Mouse (Mus musculus) forebrain, embryonic 13.5 days (tissue): ENCODE measurements around the gene Zfp710. TPM values are rescaled to one million over a fixed set of nuclear protein-coding genes. Genes with fewer than 3 reads are reported as not detected.

ENCODE experiments used
- ATAC-seq: fragments of 200-750 bp; cut with Nextera tagmentation; 2 replicates; pipeline ENCODE4 v1.8.0; 2017
- H3K27ac ChIP-seq: fragments of 300-500 bp; sonication (generic); 2 replicates; pipeline ENCODE4 v1.5.1; 2015; ENCODE audit warnings: inconsistent platforms, mild to moderate bottlenecking, moderate library complexity
- H3K27me3 ChIP-seq: fragments of 300-500 bp; sonication (generic); 2 replicates; pipeline ENCODE4 v1.6.1; 2015; ENCODE audit warnings: mild to moderate bottlenecking, inconsistent platforms
- H3K36me3 ChIP-seq: fragments of 300-500 bp; sonication (generic); 2 replicates; pipeline ENCODE4 v1.6.1; 2015; ENCODE audit warnings: mild to moderate bottlenecking, inconsistent platforms; ENCODE audit not compliant: poor library complexity, severe bottlenecking
- H3K4me1 ChIP-seq: fragments of 300-500 bp; sonication (generic); 2 replicates; pipeline ENCODE4 v1.6.1; 2015; ENCODE audit warnings: inconsistent platforms
- H3K4me2 ChIP-seq: fragments of 300-500 bp; sonication (generic); 2 replicates; pipeline ENCODE4 v1.6.1; 2015; ENCODE audit warnings: inconsistent platforms, mild to moderate bottlenecking, moderate library complexity
- H3K4me3 ChIP-seq: fragments of 300-500 bp; sonication (generic); 2 replicates; pipeline ENCODE4 v1.5.1; 2015; ENCODE audit warnings: mild to moderate bottlenecking, inconsistent platforms
- H3K9ac ChIP-seq: fragments of 300-500 bp; sonication (generic); 2 replicates; pipeline ENCODE4 v1.6.1; 2015; ENCODE audit warnings: mild to moderate bottlenecking, inconsistent platforms
- H3K9me3 ChIP-seq: fragments of 300-500 bp; sonication (generic); replicated peaks from 2 replicates; pipeline ENCODE4 v1.6.1; 2016; ENCODE audit warnings: inconsistent platforms
- WGBS: fragments of 180-500 bp; shearing (Covaris S2); methylation state at CpG from one replicate; pipeline ENCODE4 v1.1.7; 2015; 5-methylcytosine and 5-hydroxymethylcytosine counted together
- polyA plus RNA-seq: library from polyadenylated mRNA; unstranded; fragments of >200 nt; fragmentation: Nextera tagmentation; extraction: Ambion mirVana; gene quantifications from 2 replicates; pipeline ENCODE4 v1.2.1, GENCODE M21; 2015

The Zfp710 gene
- polyA plus RNA-seq, 1 experiment from 2014 or later: 20.6 TPM

DNA sequence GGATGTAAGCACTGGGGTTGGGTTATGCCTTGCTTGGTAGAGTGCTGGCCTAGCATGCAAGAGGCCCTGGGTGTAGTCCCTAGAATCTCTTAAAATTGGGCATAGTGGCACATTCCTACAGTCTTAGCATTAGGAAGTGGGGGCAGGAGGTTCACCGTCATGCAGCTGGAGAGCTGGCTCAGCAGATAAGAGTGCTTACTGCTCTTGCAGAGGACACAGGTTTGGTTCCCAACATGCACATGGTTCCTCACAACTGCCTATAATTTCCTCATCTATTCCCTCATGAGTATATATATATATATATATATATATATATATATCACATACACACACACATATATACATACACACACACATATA is 110.5 kb downstream of the Zfp710 start:
- no peak overlapping the region for H3K4me2 ChIP-seq
- ATAC-seq: 0 out of 2 replicates have a peak, but pooled peaks have one; percentile 7
- H3K27me3 ChIP-seq: no peaks in the 10 kb centered on the region
- peak overlapping the region; percentile 74; the same call in 1 of the 2 replicates for H3K27ac ChIP-seq
- peaks cover 12% of the 10 kb centered on the region for H3K9me3 ChIP-seq
- H3K4me1 ChIP-seq: peaks cover 15% of the 10 kb centered on the region
- no peak overlapping the region for H3K4me3 ChIP-seq
- 0 out of 2 replicates have a peak overlapping the region, but pooled peaks have one; percentile 37 for H3K9ac ChIP-seq
- H3K36me3 ChIP-seq: no peaks in the 10 kb centered on the region
- WGBS: 93% methylated on average over 1 of the region's 1 CpGs

DNA sequence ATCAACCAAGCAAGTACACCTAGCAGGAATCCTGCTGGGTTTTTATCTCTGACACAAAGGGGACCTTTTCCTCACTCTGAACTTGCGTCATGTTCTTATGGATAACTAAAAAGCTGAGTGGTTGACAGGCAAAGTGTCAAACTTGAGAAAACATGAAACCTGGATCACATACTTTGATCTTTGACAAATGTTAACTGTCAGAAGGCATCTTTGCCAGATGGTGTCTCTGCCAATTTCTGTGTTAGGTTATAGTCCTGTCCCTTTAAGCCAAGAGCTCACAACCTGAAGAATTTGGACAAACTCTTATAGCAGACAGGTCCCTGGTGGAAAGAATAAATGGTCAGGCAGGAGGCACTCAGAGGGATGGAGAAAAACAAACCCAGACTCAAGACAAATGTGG is 113.8 kb downstream of the Zfp710 start:
- 61% methylated on average over 1 of the region's 1 CpGs for WGBS
- Histone ChIP-seq H3K4me3 (no peak overlapping the region), H3K27me3 (no peaks in the 10 kb centered on the region), H3K4me2 (no peak overlapping the region), H3K9ac (no peak overlapping the region), H3K27ac (no peak overlapping the region), H3K9me3 (peaks cover 12% of the 10 kb centered on the region), H3K36me3 (no peaks in the 10 kb centered on the region), H3K4me1 (peaks cover 22% of the 10 kb centered on the region)
- no peak for ATAC-seq

DNA sequence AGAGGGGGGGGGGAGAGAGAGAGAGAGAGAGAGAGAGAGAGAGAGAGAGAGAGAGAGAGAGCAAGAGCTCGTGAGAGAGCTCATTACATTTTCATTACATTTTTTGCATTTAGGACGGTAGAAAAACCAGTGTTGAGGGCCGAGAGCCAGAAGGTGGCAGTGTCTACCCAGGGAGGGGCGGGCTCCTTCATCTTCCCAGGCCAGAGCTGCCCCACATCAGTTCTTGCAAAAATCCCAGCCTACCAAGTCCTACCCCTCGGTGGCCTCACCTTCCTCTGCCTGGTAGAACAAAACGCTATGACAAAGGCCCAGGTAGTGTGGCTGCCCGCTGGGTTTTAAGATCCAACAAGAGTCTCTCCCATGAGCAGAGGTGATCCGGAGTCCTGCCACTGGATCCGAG is 116.2 kb downstream of the Zfp710 start:
- Histone ChIP-seq H3K27me3 (no peaks in the 10 kb centered on the region), H3K9me3 (peaks cover 12% of the 10 kb centered on the region), H3K9ac (no peak overlapping the region; the same call in 1 of the 2 replicates), H3K4me2 (no peak overlapping the region), H3K4me1 (peaks cover 15% of the 10 kb centered on the region), H3K27ac (no peak overlapping the region), H3K36me3 (no peaks in the 10 kb centered on the region), H3K4me3 (no peak overlapping the region)
- peak; percentile 69; the same call in 1 of the 2 replicates for ATAC-seq
- 14% methylated on average over 9 of the region's 9 CpGs for WGBS

Other genes starting within 250 kb of the Zfp710 start
- not detected in 2 replicates for gene Mesp1, start 231.0 kb upstream of the Zfp710 start, polyA plus RNA-seq
- gene Mesp2, start 214.1 kb upstream of the Zfp710 start, polyA plus RNA-seq: 0.90 and 1.1 TPM in 2 replicates
- 0.99 and 1.9 TPM in 2 replicates for gene Anpep, start 163.8 kb upstream of the Zfp710 start, polyA plus RNA-seq
- gene Ap3s2, start 104.2 kb upstream of the Zfp710 start, polyA plus RNA-seq: 46.2 and 46.3 TPM in 2 replicates
- 16.5 and 16.8 TPM in 2 replicates for gene Arpin, start 89.5 kb upstream of the Zfp710 start, polyA plus RNA-seq
- 351 and 386 TPM in 2 replicates for gene Idh2, start 90.6 kb downstream of the Zfp710 start, polyA plus RNA-seq
- gene Sema4b, start 162.0 kb downstream of the Zfp710 start, polyA plus RNA-seq: 20.7 and 22.3 TPM in 2 replicates
- 34.4 and 37.8 TPM in 2 replicates for gene Cib1, start 208.0 kb downstream of the Zfp710 start, polyA plus RNA-seq
- 3.3 and 3.8 TPM in 2 replicates for gene Gdpgp1, start 208.1 kb downstream of the Zfp710 start, polyA plus RNA-seq
- gene Ttll13, start 221.6 kb downstream of the Zfp710 start, polyA plus RNA-seq: 0.97 and 1.8 TPM in 2 replicates
- 56.3 and 57.7 TPM in 2 replicates for gene Ngrn, start 236.4 kb downstream of the Zfp710 start, polyA plus RNA-seq
- gene Vps33b, start 244.8 kb downstream of the Zfp710 start, polyA plus RNA-seq: 14.1 and 17.2 TPM in 2 replicates